In genomic region chr9:113932501-113932900, GRCm38 (mm10) we compare ENCODE assay signal across 8 mouse cellular contexts. TPM values are rescaled to one million over a fixed set of nuclear protein-coding genes. Genes with fewer than 3 reads are reported as not detected.
DNase-seq lines count a peak whose midpoint lies in the region; ATAC-seq lines count a peak whose summit lies in the region.

No protein-coding gene starts in this region.

- intact Hi-C loops in left cerebral cortex, postnatal 25 days (cut with DNase I), result no loop called here

- 19% methylated on average over 11 of the region's 11 CpGs for WGBS in heart, embryonic 12.5 days
- 21% methylated on average over 11 of the region's 11 CpGs for WGBS in neural tube, embryonic 14.5 days

- DNase-seq in kidney, adult 11 months, result peak; percentile 14
- no peak for DNase-seq in kidney, adult 8-10 months
- peak; percentile 18 for DNase-seq in adrenal gland, adult 8-10 months
- peak; percentile 10 to 29 for DNase-seq in kidney, postnatal 4 days
- DNase-seq in left cerebral cortex, postnatal 25 days (ENCODE audit: low spot score in 2 of 2), result no peak
- no peak for DNase-seq in urinary bladder, adult 2 months (ENCODE audit: low spot score)

- H3K27me3 ChIP-seq in heart, embryonic 12.5 days (replicated peaks), result no peaks in the 10 kb centered on the region
- no peaks in the 10 kb centered on the region; the same call in 1 of the 2 replicates for H3K27me3 ChIP-seq in neural tube, embryonic 14.5 days (ENCODE audit: control insufficient read depth, insufficient read depth, low read length)

- H3K36me3 ChIP-seq in heart, embryonic 12.5 days, result no peaks in the 10 kb centered on the region
- no peaks in the 10 kb centered on the region for H3K36me3 ChIP-seq in neural tube, embryonic 14.5 days (ENCODE audit: control insufficient read depth, insufficient read depth, low read length)

- peak overlapping the region; percentile 91 for H3K4me2 ChIP-seq in heart, embryonic 12.5 days
- peak overlapping the region; percentile 73 for H3K4me2 ChIP-seq in neural tube, embryonic 14.5 days (ENCODE audit: low read depth, low read length)

- H3K4me1 ChIP-seq in heart, embryonic 12.5 days (replicated peaks), result peaks cover 32% of the 10 kb centered on the region
- H3K4me1 ChIP-seq in neural tube, embryonic 14.5 days (ENCODE audit: control insufficient read depth, insufficient read depth, low read length), result peaks cover 15% of the 10 kb centered on the region

- no peak for ATAC-seq in heart, embryonic 12.5 days (ENCODE audit: insufficient number of reproducible peaks, low FRiP score)
- ATAC-seq in neural tube, embryonic 14.5 days (ENCODE audit: low read depth), result no peak

- no peaks in the 10 kb centered on the region for H3K9me3 ChIP-seq in heart, embryonic 12.5 days (replicated peaks)
- H3K9me3 ChIP-seq in neural tube, embryonic 14.5 days (ENCODE audit: control insufficient read depth, low read length), result no peaks in the 10 kb centered on the region

- peak overlapping the region; percentile 99 for H3K9ac ChIP-seq in heart, embryonic 12.5 days
- peak overlapping the region; percentile 95 for H3K9ac ChIP-seq in neural tube, embryonic 14.5 days (replicated peaks; ENCODE audit: low read depth, low read length)

- H3K27ac ChIP-seq in heart, embryonic 12.5 days (ENCODE audit: poor library complexity, severe bottlenecking), result peak overlapping the region; percentile 88
- no peak overlapping the region for H3K27ac ChIP-seq in neural tube, embryonic 14.5 days (ENCODE audit: low read depth, low read length)

- H3K4me3 ChIP-seq in heart, embryonic 12.5 days, result peak overlapping the region; percentile 84
- peak overlapping the region; percentile 95 for H3K4me3 ChIP-seq in neural tube, embryonic 14.5 days (ENCODE audit: low read depth, low read length)

RNA-seq across cellular contexts. Expression of gene Ubp1, which starts 1.8 kb away (rescaled TPM):
- 10 to 100 TPM; 47.4 to 79.2 (median 66.6) TPM for total RNA-seq in adrenal gland, adult 8-10 months (2022)
- polyA plus RNA-seq in heart, embryonic 12.5 days (2016; fragmentation: Nextera tagmentation; extraction: Ambion mirVana), result 33.6 and 34.3 TPM in 2 replicates
- 43.7 and 48.9 TPM in 2 replicates for polyA plus RNA-seq in neural tube, embryonic 14.5 days (2014; fragmentation: Nextera tagmentation; extraction: Ambion mirVana)
- total RNA-seq in left cerebral cortex, postnatal 25 days (2021), result 10 to 100 TPM; 64.5 to 72.5 TPM
- polyA plus RNA-seq in urinary bladder, adult 2 months (2012; rRNA removed), result 92.3 and 107 TPM in 2 replicates

Comparison
In these comparisons a context has a peak if more than half of its experiments do, and no peak if none do; other contexts are left out.
1. DNase-seq: peak in kidney, adult 11 months (single experiment), adrenal gland, adult 8-10 months (single experiment) and kidney, postnatal 4 days (2 of 2); none in kidney, adult 8-10 months (0 of 2), left cerebral cortex, postnatal 25 days (0 of 2) and urinary bladder, adult 2 months (single experiment).